Mouse (Mus musculus) ES-E14 (cell line): ENCODE measurements around the gene Cd47. TPM values are rescaled to one million over a fixed set of nuclear protein-coding genes. Genes with fewer than 3 reads are reported as not detected.

ENCODE experiments used
- DNase-seq: peaks from one replicate; pipeline ENCODE4 v3.0.0-alpha.2; 2013; ENCODE audit warnings: low read depth, low spot score
- H3K27ac ChIP-seq: 2 replicates; pipeline ENCODE4 v1.5.1; 2012; ENCODE audit warnings: low read depth, mild to moderate bottlenecking, low read length, moderate library complexity, mixed read lengths; ENCODE audit not compliant: poor library complexity, insufficient read depth, severe bottlenecking
- H3K36me3 ChIP-seq: 2 replicates; pipeline ENCODE4 v1.6.1; 2012; ENCODE audit warnings: mild to moderate bottlenecking, low read length, moderate library complexity, mixed read lengths; ENCODE audit not compliant: control insufficient read depth, poor library complexity, insufficient read depth, severe bottlenecking
- H3K4me1 ChIP-seq, 2 experiments: fragments of 150-350 bp in 1 of 2; sonication (generic) in 1 of 2; 2 replicates each; pipeline ENCODE4 v1.6.1; 2012; ENCODE audit warnings: low read length in 2 of 2, mild to moderate bottlenecking in 1 of 2, mixed read lengths in 1 of 2; ENCODE audit not compliant: control insufficient read depth in 2 of 2, insufficient read depth in 2 of 2, poor library complexity in 1 of 2
- H3K4me3 ChIP-seq, 2 experiments: fragments of 150-350 bp in 1 of 2; sonication (generic) in 1 of 2; 2 replicates each; pipeline ENCODE4 v1.5.1; 2012; ENCODE audit warnings: low read length in 2 of 2, low read depth in 1 of 2, mild to moderate bottlenecking in 1 of 2, mixed read lengths in 1 of 2; ENCODE audit not compliant: insufficient read depth in 1 of 2, poor library complexity in 1 of 2, severe bottlenecking in 1 of 2
- H3K9ac ChIP-seq: 2 replicates; pipeline ENCODE4 v1.6.1; 2012; ENCODE audit warnings: low read depth, mild to moderate bottlenecking, low read length, mixed read lengths; ENCODE audit not compliant: poor library complexity, insufficient read depth, severe bottlenecking
- H3K9me3 ChIP-seq: fragments of 150-350 bp; sonication (generic); 2 replicates; pipeline ENCODE4 v1.6.1; 2012; ENCODE audit warnings: low read depth, mild to moderate bottlenecking, low read length; ENCODE audit not compliant: control insufficient read depth, insufficient read depth
- CHD2 ChIP-seq: IDR thresholded peaks from 2 replicates; pipeline ENCODE4 v1.6.1; 2014; ENCODE audit warnings: mild to moderate bottlenecking, low read depth, low read length, inconsistent platforms
- HCFC1 ChIP-seq: IDR thresholded peaks from 2 replicates; pipeline ENCODE4 v1.6.1; 2012; ENCODE audit warnings: low read length, inconsistent platforms, borderline replicate concordance; ENCODE audit not compliant: insufficient read depth
- MAFK ChIP-seq: IDR thresholded peaks from 2 replicates; pipeline ENCODE4 v1.6.1; 2014; ENCODE audit warnings: mild to moderate bottlenecking, low read depth, low read length, inconsistent platforms; ENCODE audit not compliant: insufficient read depth
- ZC3H11A ChIP-seq: IDR thresholded peaks from 2 replicates; pipeline ENCODE4 v1.6.1; 2012; ENCODE audit warnings: low read depth, mild to moderate bottlenecking, inconsistent platforms, low read length, borderline replicate concordance
- ZNF384 ChIP-seq: IDR thresholded peaks from 2 replicates; pipeline ENCODE4 v1.6.1; 2012; ENCODE audit warnings: low read depth, low read length, inconsistent platforms
- in situ Hi-C, 2 experiments: fragments of 600-800 bp; cut with MboI; formaldehyde crosslinking; loops; one replicate each; pipeline ENCODE4 v1.15.1; 2025; ENCODE audit warnings: low sequenced_read_pairs in 2 of 2, inconsistent platforms in 1 of 2; ENCODE audit not compliant: unreplicated experiment in 2 of 2
- total RNA-seq: library from RNA; depleted of rRNA; stranded (reverse); fragments of 300-350 nt; gene quantifications from 2 replicates; pipeline ENCODE4 v1.2.3, GENCODE M21; 2012; rRNA removed

Gene Cd47
- total RNA-seq = 13.6 and 16.0 TPM in 2 replicates

- in situ Hi-C loops = no loop called here
- Histone ChIP-seq H3K9me3 (no peaks in the 10 kb centered on the region), H3K4me3 (no peak within 1 kb of the TSS), H3K4me1 (peaks cover 4% of the 10 kb centered on the region in 2 experiments; a peak in 2 of 4 replicates), H3K27ac (no peak within 1 kb of the TSS), H3K36me3 (no peaks in the 10 kb centered on the region), H3K9ac (no peak within 1 kb of the TSS)
- no peak for TF ChIP-seq HCFC1
- no peak for TF ChIP-seq MAFK
- no peak for TF ChIP-seq CHD2
- no peak for TF ChIP-seq ZC3H11A
- TF ChIP-seq ZNF384 = no peak
- no peak for DNase-seq
Observed at GRCm38 (mm10) chr16:49799597-49800561, at the start of gene Cd47. TSS of gene Cd47 (plus strand) at chr16:49800533.

- in situ Hi-C loops = no loop called here
- no peak for TF ChIP-seq HCFC1
- TF ChIP-seq ZNF384 = no peak
- TF ChIP-seq MAFK = no peak
- no peak for DNase-seq
- Histone ChIP-seq H3K9me3 (no peaks in the 10 kb centered on the region), H3K4me1 (no peaks in the 10 kb centered on the region), H3K9ac (no peak overlapping the region), H3K4me3 (no peak overlapping the region), H3K27ac (no peak overlapping the region), H3K36me3 (no peaks in the 10 kb centered on the region)
Observed at GRCm38 (mm10) chr16:49752906-49753305, 47.4 kb upstream of the Cd47 start.

GRCm38 (mm10) chr16:49753318-49753717, 47.0 kb upstream of the Cd47 start:
- DNase-seq = no peak
- Histone ChIP-seq H3K9me3 (no peaks in the 10 kb centered on the region), H3K36me3 (no peaks in the 10 kb centered on the region), H3K27ac (no peak overlapping the region), H3K4me3 (no peak overlapping the region), H3K9ac (no peak overlapping the region), H3K4me1 (no peaks in the 10 kb centered on the region)
- in situ Hi-C loops = no loop called here
- no peak for TF ChIP-seq MAFK
- no peak for TF ChIP-seq ZC3H11A
- TF ChIP-seq ZNF384 = no peak
- TF ChIP-seq CHD2 = no peak
- TF ChIP-seq HCFC1 = no peak

- TF ChIP-seq CHD2 = no peak
- no peak for TF ChIP-seq MAFK
- no peak for TF ChIP-seq ZNF384
- no peak for TF ChIP-seq HCFC1
- TF ChIP-seq ZC3H11A = no peak
- Histone ChIP-seq H3K4me3 (no peak overlapping the region), H3K27ac (no peak overlapping the region), H3K9me3 (no peaks in the 10 kb centered on the region), H3K36me3 (no peaks in the 10 kb centered on the region), H3K9ac (no peak overlapping the region), H3K4me1 (peaks cover 0 to 2% of the 10 kb centered on the region in 2 experiments; a peak in 1 of 4 replicates)
- in situ Hi-C loops = no loop called here
- DNase-seq = no peak
Observed at GRCm38 (mm10) chr16:49760517-49761203, 39.7 kb upstream of the Cd47 start.
